Mouse (Mus musculus): ENCODE data around the gene Nipal3. TPM values are rescaled to one million over a fixed set of nuclear protein-coding genes. Genes with fewer than 3 reads are reported as not detected.

Nipal3 gene
- polyA plus RNA-seq, 1 experiment from 2014 or later: 3.9 TPM

DNA sequence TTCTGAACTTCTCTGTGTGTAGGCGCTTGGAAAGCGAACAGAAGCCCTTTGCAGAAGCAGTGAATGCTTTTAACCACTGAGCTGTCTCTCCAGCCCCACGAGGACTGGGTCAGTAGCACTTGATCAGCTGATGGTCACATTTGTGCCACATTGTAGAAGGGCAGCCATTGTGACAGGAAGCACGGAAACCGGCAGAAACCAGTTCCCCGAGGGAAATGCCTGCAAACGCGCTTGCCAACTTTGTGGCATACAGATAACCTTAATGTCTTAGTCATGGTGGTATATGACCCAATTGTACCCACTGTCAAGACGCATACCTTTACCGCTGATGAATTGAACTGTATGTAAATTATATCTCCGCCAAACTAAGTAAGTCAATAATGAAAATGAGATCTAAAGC lies 11.0 kb upstream of the Nipal3 start:
- H3K27me3 ChIP-seq: no peaks in the 10 kb centered on the region
- H3K9ac ChIP-seq: no peak overlapping the region
- no peak for ATAC-seq (ENCODE audit: insufficient read depth)
- H3K4me2 ChIP-seq: no peak overlapping the region
- H3K36me3 ChIP-seq (replicated peaks): no peaks in the 10 kb centered on the region
- H3K4me1 ChIP-seq (replicated peaks): peaks cover 16% of the 10 kb centered on the region
- 48% methylated on average over 11 of the region's 11 CpGs for WGBS (ENCODE audit: insufficient replicate concordance)
- no peaks in the 10 kb centered on the region for H3K9me3 ChIP-seq (replicated peaks)
- H3K27ac ChIP-seq (replicated peaks): no peak overlapping the region
- H3K4me3 ChIP-seq (replicated peaks): no peak overlapping the region

DNA sequence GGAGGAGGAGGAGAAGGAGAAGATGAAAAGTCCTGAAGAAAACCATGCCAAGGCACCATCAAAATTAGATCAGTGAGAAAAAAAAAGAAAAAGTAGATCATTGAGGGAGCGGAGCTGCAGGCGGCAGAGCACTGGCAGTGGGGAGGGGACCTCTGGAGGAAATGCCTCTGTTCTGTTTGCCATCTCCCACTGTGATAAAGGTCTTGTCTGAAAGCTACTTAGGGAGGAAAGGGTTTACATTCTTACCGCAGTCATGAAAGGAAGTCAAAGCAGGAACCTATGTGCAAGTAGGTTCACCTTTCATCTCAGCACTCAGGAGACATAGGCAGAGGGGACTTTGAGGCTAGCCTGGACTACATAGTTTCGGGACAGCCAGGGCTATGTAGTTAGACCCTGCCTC lies 6.7 kb upstream of the Nipal3 start:
- ATAC-seq (ENCODE audit: insufficient read depth): no peak
- H3K9ac ChIP-seq: no peak overlapping the region
- no peak overlapping the region for H3K27ac ChIP-seq (replicated peaks)
- H3K27me3 ChIP-seq: no peaks in the 10 kb centered on the region
- H3K36me3 ChIP-seq (replicated peaks): no peaks in the 10 kb centered on the region
- H3K4me3 ChIP-seq (replicated peaks): no peak overlapping the region
- 34% methylated on average over 4 of the region's 4 CpGs for WGBS (ENCODE audit: insufficient replicate concordance)
- H3K9me3 ChIP-seq (replicated peaks): no peaks in the 10 kb centered on the region
- H3K4me2 ChIP-seq: no peak overlapping the region
- 0 out of 2 replicates have a peak, but pooled peaks cover 8% of the 10 kb centered on the region for H3K4me1 ChIP-seq (replicated peaks)

- H3K4me3 ChIP-seq (replicated peaks): no peak overlapping the region
- H3K9ac ChIP-seq: no peak overlapping the region
- no peaks in the 10 kb centered on the region for H3K27me3 ChIP-seq
- no peaks in the 10 kb centered on the region for H3K36me3 ChIP-seq (replicated peaks)
- ATAC-seq (ENCODE audit: insufficient read depth): no peak
- peaks cover 20% of the 10 kb centered on the region for H3K4me1 ChIP-seq (replicated peaks)
- H3K4me2 ChIP-seq: no peak overlapping the region
- no peak overlapping the region for H3K27ac ChIP-seq (replicated peaks)
- WGBS (ENCODE audit: insufficient replicate concordance): 61% methylated on average over 3 of the region's 3 CpGs
- no peaks in the 10 kb centered on the region for H3K9me3 ChIP-seq (replicated peaks)
These were observed 5.0 kb upstream of the Nipal3 start for GRCm38 (mm10) chr4:135499831-135500230.

DNA sequence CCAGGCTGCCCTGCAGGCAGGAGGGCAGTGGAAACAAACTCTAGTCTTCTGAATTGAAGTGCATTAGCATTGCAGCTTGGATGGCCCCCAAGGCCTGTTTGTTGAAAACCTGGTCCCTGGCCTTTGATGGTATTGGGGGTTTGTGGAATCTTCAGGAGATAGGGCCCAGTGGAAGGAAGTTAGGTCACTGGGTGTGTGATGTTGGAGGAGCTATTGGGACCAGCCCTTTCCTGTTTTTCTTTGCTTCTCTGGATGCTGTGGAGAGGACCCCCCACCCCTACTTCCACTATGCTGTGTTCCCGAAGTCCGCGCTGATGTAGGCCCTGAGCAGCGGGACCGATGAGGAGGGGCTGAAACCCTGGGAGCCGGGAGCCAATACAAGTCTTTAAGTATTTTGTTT lies 3.3 kb upstream of the Nipal3 start:
- H3K4me1 ChIP-seq (replicated peaks): peaks cover 30% of the 10 kb centered on the region
- H3K36me3 ChIP-seq (replicated peaks): no peaks in the 10 kb centered on the region
- H3K4me3 ChIP-seq (replicated peaks): no peak overlapping the region
- H3K27me3 ChIP-seq: no peaks in the 10 kb centered on the region
- H3K9me3 ChIP-seq (replicated peaks): no peaks in the 10 kb centered on the region
- H3K4me2 ChIP-seq: no peak overlapping the region
- no peak overlapping the region for H3K27ac ChIP-seq (replicated peaks)
- WGBS (ENCODE audit: insufficient replicate concordance): 77% methylated on average over 6 of the region's 6 CpGs
- H3K9ac ChIP-seq: no peak overlapping the region
- ATAC-seq (ENCODE audit: insufficient read depth): no peak

DNA sequence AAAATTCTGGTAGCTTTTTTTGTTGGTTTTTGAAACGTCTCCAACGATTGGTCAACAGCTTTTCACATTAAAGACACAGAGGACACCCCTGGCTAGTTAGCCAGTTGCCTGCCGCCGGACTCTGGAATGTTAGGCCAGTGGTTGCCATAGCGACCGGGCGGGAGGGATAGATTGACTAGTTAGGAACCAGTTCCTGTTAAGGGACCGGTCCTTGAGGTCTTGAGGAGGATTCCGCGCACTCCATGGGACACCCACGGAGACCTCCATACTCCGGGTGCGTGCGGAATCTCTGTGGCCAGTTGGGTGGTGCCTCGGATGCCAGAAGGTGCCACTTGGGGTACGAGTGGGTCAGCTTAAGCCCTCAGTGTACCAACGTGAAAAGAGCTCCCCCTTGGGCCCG lies 972 bp upstream of the Nipal3 start:
- ATAC-seq (ENCODE audit: insufficient read depth): no peak
- H3K4me3 ChIP-seq (replicated peaks): peak overlapping the region; percentile 76
- peaks cover 1% of the 10 kb centered on the region; the same call in 1 of the 2 replicates for H3K36me3 ChIP-seq (replicated peaks)
- H3K27ac ChIP-seq (replicated peaks): no peak overlapping the region
- peak overlapping the region; percentile 91 for H3K4me2 ChIP-seq
- WGBS (ENCODE audit: insufficient replicate concordance): 45% methylated on average over 18 of the region's 18 CpGs
- H3K9me3 ChIP-seq (replicated peaks): no peaks in the 10 kb centered on the region
- peaks cover 36% of the 10 kb centered on the region for H3K4me1 ChIP-seq (replicated peaks)
- H3K27me3 ChIP-seq: no peaks in the 10 kb centered on the region
- no peak overlapping the region for H3K9ac ChIP-seq

GRCm38 (mm10) chr4:135495397-135495791 lies 556 bp upstream of the Nipal3 start:
- peaks cover 5% of the 10 kb centered on the region for H3K36me3 ChIP-seq (replicated peaks)
- no peaks in the 10 kb centered on the region for H3K9me3 ChIP-seq (replicated peaks)
- H3K4me2 ChIP-seq: peak overlapping the region; percentile 91
- no peak for ATAC-seq (ENCODE audit: insufficient read depth)
- H3K4me1 ChIP-seq (replicated peaks): peaks cover 36% of the 10 kb centered on the region
- H3K4me3 ChIP-seq (replicated peaks): peak overlapping the region; percentile 76
- peak overlapping the region; percentile 67; the same call in 1 of the 2 replicates for H3K9ac ChIP-seq
- no peak overlapping the region for H3K27ac ChIP-seq (replicated peaks)
- WGBS (ENCODE audit: insufficient replicate concordance): 22% methylated on average over 9 of the region's 9 CpGs
- no peaks in the 10 kb centered on the region for H3K27me3 ChIP-seq

DNA sequence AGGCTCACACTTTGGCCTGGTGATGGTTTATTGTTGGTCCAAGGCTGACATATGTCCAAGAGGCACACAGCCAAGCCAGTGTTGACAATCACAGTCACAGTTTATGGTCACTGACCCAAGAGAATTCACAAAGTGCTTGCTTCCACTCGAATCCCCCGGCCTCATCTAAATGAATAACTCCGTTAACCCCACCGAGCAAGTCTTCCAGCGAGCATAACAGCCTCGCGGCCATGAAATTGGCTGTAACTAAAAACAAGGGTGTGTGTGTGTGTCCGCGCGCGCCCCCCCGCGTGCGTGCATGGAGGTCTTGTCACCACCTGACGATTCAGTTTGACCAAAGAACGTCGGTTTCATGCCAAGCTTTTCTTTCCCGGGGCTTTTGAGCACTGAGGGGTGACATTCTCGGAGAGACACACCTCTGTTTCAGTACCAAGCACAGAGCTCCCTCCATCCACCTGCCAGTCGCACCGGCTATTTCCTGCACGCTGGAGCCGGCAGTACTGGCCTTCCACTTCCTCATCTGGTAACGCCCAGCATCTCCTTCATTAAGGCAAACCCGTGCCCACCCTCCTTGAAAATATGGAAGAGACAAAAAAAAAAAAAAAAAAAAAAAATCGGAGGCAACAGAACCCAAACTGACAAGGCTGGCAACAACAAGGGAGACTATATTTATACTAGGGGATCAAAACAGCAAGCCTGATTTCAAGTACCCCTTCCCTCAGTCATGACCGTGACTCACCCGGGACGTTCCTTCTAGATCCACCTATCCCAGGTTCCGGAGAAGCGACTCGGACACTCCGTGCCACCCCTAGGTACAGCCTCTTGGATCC lies 932 bp downstream of the Nipal3 start:
- peak overlapping the region; percentile 69 for H3K27ac ChIP-seq (replicated peaks)
- H3K4me3 ChIP-seq (replicated peaks): peak overlapping the region; percentile 76
- peak overlapping the region; percentile 91 for H3K4me2 ChIP-seq
- no peaks in the 10 kb centered on the region for H3K27me3 ChIP-seq
- H3K9ac ChIP-seq: peak overlapping the region; percentile 67
- peaks cover 32% of the 10 kb centered on the region for H3K4me1 ChIP-seq (replicated peaks)
- H3K9me3 ChIP-seq (replicated peaks): no peaks in the 10 kb centered on the region
- peaks cover 17% of the 10 kb centered on the region for H3K36me3 ChIP-seq (replicated peaks)
- peak; percentile 33 for ATAC-seq (ENCODE audit: insufficient read depth)
- WGBS (ENCODE audit: insufficient replicate concordance): 3% methylated on average over 33 of the region's 33 CpGs

- H3K9me3 ChIP-seq (replicated peaks): no peaks in the 10 kb centered on the region
- no peak for ATAC-seq (ENCODE audit: insufficient read depth)
- peak overlapping the region; percentile 76 for H3K4me3 ChIP-seq (replicated peaks)
These were observed 1.6 kb downstream of the Nipal3 start for GRCm38 (mm10) chr4:135493271-135493670.

DNA sequence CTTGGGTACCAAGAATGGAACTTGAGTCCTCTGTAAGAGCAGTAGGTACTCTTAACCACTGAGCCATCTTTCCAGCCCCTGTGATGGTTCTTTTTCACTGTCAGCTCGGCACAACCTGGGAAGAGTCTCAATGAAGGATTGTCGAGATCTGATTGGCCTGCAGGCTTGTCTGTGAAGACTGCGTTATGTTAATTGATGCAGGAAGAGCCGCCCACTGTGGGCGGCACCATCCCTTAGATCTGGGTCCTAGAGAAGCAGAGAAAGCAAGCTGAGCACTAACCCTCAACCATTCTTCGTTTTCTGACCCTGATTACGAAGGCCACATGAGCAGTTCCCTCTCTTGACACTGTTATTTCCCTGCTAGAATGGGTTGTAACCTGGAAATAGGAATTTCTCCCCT lies 5.6 kb downstream of the Nipal3 start:
- no peak overlapping the region for H3K4me3 ChIP-seq (replicated peaks)
- H3K4me1 ChIP-seq (replicated peaks): peaks cover 13% of the 10 kb centered on the region
- WGBS (ENCODE audit: insufficient replicate concordance): 86% methylated on average over 7 of the region's 7 CpGs

More at GRCm38 (mm10) chr4:135493271-135493670, 1.6 kb downstream of the Nipal3 start:
- WGBS (ENCODE audit: insufficient replicate concordance): 28% methylated on average over 4 of the region's 4 CpGs
- Histone ChIP-seq H3K27me3 (no peaks in the 10 kb centered on the region), H3K4me2 (peak overlapping the region; percentile 91), H3K9ac (peak overlapping the region; percentile 67), H3K36me3 (replicated peaks) (peaks cover 17% of the 10 kb centered on the region), H3K4me1 (replicated peaks) (peaks cover 28% of the 10 kb centered on the region), H3K27ac (replicated peaks) (peak overlapping the region; percentile 69)

GRCm38 (mm10) chr4:135486352-135486751 lies 8.5 kb downstream of the Nipal3 start:
- peaks cover 3% of the 10 kb centered on the region for H3K4me1 ChIP-seq (replicated peaks)
- 83% methylated on average over 11 of the region's 11 CpGs for WGBS (ENCODE audit: insufficient replicate concordance)
- H3K27me3 ChIP-seq: no peaks in the 10 kb centered on the region
- H3K9ac ChIP-seq: no peak overlapping the region
- ATAC-seq (ENCODE audit: insufficient read depth): no peak
- H3K9me3 ChIP-seq (replicated peaks): no peaks in the 10 kb centered on the region
- no peak overlapping the region for H3K27ac ChIP-seq (replicated peaks)
- H3K4me2 ChIP-seq: no peak overlapping the region
- no peak overlapping the region for H3K4me3 ChIP-seq (replicated peaks)
- peaks cover 20% of the 10 kb centered on the region for H3K36me3 ChIP-seq (replicated peaks)

More for the DNA sequence above, 5.6 kb downstream of the Nipal3 start:
- H3K9ac ChIP-seq: no peak overlapping the region
- no peaks in the 10 kb centered on the region for H3K27me3 ChIP-seq
- peaks cover 17% of the 10 kb centered on the region for H3K36me3 ChIP-seq (replicated peaks)
- H3K4me2 ChIP-seq: no peak overlapping the region
- H3K27ac ChIP-seq (replicated peaks): no peak overlapping the region
- ATAC-seq (ENCODE audit: insufficient read depth): no peak
- H3K9me3 ChIP-seq (replicated peaks): no peaks in the 10 kb centered on the region

- H3K9ac ChIP-seq: no peak overlapping the region
- ATAC-seq (ENCODE audit: insufficient read depth): no peak
- WGBS (ENCODE audit: insufficient replicate concordance): 71% methylated on average over 10 of the region's 10 CpGs
These were observed 9.8 kb downstream of the Nipal3 start for GRCm38 (mm10) chr4:135485086-135485485.

More at GRCm38 (mm10) chr4:135485086-135485485, 9.8 kb downstream of the Nipal3 start:
- peaks cover 16% of the 10 kb centered on the region for H3K4me1 ChIP-seq (replicated peaks)
- no peaks in the 10 kb centered on the region for H3K9me3 ChIP-seq (replicated peaks)
- no peaks in the 10 kb centered on the region for H3K27me3 ChIP-seq
- H3K27ac ChIP-seq (replicated peaks): no peak overlapping the region
- H3K4me3 ChIP-seq (replicated peaks): no peak overlapping the region
- H3K36me3 ChIP-seq (replicated peaks): peaks cover 11% of the 10 kb centered on the region
- H3K4me2 ChIP-seq: no peak overlapping the region

Measured in liver, embryonic 15.5 days (tissue).